Mouse (Mus musculus) layer of hippocampus, adult 8-10 months (tissue): ENCODE measurements at regions not wholly inside any gene's neighbourhood (a gene's known extent, or its start where the extent isn't known, plus 50 kb on each side); places are given as distances from the start of the nearest gene placed in this dataset.
A peak's percentile ranks its signal among the peaks of the same experiment; 100 is the strongest.

Source experiments
- DNase-seq, 2 experiments: peaks; one replicate each; pipeline ENCODE4 v3.0.0; 2022; ENCODE audit warnings: low spot score in 2 of 2

GRCm38 (mm10) chr4:38749281-38749680, 700.8 kb upstream of the 1700009N14Rik start:
- no peak for DNase-seq

DNA sequence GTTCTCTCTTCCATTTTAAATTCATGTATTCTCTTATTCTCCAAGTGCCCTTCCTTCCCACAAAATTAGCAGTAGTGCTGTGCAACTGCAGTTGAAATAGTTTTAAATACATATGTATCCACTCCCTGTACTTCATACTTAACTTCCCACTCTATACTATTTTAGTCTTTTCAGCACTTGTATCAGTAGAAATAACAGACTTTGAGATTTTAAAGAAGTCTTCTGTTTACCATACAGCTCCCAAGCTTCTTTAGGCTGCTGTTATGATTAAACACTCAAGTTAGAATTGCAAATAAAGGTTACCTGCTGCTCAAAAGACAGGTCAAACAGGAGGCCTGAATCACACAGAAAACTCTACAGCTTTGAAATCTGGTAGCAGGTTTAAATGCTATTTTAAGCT, 665.1 kb upstream of the 1700009N14Rik start:
- no peak for DNase-seq

- DNase-seq, result peak; percentile 17 to 19
Measured at GRCm38 (mm10) chr4:38825133-38825532, 625.0 kb upstream of the 1700009N14Rik start.

DNA sequence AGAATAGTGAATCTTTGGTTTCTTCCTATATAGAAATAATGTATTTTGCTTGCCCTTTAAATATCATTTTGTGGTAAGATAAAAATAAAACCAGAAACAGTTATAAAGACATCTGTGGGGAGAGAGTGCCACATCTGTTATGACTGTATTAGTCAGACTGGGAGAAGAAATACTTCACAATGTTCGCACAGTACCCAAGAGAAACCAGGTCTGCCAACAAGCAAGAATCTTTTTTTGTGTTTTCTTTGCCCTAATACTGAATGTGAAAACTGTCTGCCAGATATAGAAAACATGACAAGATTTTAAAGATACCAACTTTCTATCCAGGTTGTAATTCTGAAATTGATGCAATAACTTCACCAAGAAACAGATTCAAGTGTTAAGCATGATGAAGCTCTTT, 601.8 kb upstream of the 1700009N14Rik start:
- DNase-seq, result no peak

DNA sequence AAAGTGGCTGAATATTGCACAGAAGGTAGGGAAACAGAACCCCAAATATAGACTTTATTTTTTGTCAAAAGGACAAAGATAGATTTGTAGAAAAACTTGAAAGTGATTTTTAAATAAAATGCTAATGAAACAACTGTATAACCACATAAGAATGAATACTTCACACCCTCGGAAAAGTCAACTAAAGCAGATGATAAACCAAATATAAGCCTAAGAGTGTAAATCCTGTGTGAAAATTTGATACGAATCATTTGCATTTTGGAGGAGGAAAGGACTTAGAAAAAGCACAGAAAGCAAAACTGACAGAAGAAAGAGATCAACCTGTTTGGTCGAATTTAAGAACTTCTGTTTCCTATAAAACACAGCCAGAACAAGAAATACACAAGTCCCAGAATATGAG, 595.7 kb upstream of the 1700009N14Rik start:
- DNase-seq, result no peak

DNA sequence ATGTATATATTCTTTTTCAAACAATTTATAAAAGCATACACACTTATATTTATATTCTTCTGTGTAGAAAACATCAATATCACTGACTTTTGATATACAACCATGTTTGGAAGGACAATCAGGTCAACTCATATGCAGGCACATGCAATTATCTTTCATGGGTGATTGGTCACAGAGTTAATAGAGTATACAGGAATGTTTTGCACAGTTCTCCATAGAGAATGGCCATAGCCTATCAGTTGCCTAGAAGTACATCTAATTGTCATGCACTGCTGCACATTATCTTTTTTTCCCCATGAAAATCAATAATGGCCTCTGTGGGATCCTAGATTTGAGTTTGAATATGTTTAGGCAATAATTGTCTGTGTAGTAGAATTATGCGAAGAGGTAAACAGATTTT, 549.5 kb upstream of the 1700009N14Rik start:
- DNase-seq, result no peak

DNA sequence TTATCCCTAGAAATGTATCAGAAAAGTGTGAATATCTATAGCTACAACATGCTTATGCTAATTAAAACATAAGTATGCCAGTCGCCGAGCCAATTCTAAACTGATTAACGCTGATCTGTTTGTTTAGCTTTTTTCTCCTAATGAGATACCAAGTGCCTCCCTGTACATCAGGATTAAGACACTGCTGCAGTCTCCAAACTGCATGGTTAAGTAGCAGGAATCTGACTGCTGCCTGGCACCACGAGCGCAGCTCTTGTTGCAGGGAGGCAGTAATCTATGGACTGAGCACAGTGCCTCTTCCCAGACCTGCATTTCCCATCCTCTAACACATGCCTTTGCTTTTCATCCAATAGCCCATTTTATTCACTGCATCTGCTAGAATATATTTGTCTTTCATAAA, 523.3 kb upstream of the 1700009N14Rik start:
- DNase-seq, result no peak

GRCm38 (mm10) chr4:38953633-38954032, 496.5 kb upstream of the 1700009N14Rik start:
- DNase-seq, result no peak

DNA sequence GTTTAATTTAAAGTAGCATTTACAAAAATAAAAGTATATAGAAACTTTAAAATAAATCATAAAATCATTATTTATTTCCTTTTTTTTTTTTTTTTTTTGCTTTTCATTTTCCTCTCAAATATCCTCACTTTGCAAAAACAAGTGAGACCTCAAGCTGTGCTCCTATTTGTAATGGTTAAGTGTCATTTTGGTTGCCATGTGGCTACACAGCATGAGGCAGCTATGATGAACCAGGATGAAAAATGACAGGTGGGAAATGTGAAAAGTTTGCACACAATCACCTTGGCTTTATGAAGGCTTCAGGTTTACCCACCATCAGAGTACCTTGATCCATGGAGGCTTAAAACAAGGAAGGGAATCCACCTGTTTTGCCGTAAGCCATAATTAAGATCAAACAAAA, 454.9 kb upstream of the 1700009N14Rik start:
- DNase-seq, result no peak
